Mouse (Mus musculus) adrenal gland, postnatal 4 days (tissue): ENCODE data around the gene Sort1. TPM values are rescaled to one million over a fixed set of nuclear protein-coding genes. Genes with fewer than 3 reads are reported as not detected.
A peak's percentile ranks its signal among the peaks of the same experiment; 100 is the strongest.

Experiments
- DNase-seq, 2 experiments: peaks; one replicate each; pipeline ENCODE4 v3.0.0; 2021 to 2022; ENCODE audit warnings: low spot score in 2 of 2, mixed read lengths in 2 of 2
- total RNA-seq, 2 experiments: library from RNA; stranded (reverse); gene quantifications; 2 replicates each; pipeline ENCODE4 v1.2.3; 2021

The Sort1 gene
- total RNA-seq, 2 experiments from 2014 or later: 31.7 to 32.5 TPM

DNA sequence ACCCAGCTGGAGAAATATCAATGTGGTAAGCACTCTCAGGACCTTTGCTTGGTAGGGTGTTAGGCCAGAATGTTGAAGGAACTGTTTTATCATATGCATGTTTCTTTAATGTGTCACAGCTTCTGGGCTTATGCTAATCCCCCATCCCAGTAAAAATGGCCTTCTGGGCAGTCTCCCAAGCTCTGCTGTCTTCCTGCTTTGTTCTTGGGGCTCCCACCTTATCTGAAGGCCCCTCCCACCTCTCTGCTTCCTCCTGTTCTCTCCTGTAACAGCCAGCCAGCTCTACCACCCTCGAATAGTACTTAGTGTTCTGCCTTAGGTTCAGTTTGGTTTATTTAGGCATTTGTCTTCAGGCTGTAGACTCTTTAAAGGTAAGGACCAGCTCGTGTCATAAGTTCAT, 10.5 kb downstream of the Sort1 start:
- DNase-seq: no peak

DNA sequence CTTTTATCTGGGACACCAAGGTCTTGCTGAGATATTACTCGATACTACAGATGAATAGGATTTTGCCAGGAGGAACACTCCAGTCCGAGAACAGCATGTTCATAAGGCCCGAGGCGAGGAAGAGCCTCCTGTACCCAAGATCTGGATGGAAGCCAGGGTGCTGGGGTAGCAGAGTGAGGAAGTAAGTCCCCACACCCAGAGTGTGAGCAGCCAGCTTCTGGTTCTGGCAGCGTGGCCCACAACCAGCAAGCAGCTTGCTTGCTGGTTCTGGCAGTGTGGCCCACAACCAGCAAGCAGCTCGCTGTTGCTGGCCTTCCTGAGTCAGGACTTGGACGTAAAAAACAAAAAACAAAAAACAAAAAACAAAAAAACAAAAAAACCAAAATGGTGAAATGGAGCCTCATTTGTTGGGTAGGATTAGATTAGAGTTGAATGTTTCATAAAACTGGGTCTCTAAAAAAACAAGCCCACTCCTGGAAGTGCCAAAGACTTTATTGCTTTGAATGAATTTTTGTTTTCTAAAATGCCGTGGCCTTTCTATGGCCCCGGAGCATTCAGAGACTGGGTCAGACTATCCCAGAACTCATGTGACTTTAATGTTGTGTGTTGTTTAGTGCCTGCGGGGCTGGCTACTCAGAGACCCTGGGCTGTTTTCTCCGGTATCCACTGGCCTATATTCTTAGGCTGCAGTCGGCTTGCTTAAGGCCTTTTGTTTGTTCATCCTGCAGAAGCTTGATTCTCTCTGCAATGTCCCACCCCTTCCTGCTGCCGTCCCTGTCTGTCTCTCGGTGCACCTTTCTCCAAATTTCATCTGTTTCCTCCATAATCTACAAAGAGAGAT, 11.7 kb downstream of the Sort1 start:
- no peak for DNase-seq

DNA sequence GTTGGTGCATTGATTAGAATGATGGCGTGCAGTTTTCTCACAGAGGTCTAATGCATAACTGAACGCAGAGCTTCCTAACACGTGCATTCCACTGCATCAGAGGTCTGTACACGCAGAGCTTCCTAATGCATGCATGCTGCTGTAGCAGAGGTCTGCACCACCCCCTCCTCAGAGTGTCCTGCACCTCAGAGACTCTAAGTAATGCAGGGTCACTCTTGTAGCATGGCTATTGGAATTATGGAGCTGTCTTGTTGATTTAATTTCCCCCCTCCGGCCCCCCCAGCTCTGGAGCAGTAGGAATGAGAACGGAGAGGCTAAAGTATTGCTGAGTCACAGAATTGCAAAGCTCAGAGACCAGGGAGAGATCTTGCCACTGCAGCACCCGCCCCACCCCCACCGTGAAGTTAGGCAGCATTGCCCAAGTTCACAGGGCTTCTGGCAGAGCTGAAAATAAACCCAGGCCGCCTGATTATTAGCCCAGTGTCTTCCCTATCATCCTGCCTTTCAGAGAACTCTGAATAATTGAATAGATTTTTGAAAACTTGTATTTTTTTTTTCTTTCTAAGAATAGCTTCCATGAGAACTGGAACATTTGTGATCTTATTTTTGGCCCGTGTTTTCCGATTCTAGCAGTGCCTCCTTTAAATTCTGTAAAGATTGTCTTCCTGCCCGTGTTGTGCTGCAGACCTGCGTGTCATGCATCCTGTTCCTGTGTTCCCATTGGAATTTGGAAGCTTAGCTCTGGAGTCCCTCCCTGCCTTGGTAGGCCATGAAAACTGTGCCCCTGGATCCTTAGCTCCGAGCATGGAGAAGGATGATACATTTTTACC, 12.6 kb downstream of the Sort1 start:
- peak; percentile 18 to 38 for DNase-seq

DNA sequence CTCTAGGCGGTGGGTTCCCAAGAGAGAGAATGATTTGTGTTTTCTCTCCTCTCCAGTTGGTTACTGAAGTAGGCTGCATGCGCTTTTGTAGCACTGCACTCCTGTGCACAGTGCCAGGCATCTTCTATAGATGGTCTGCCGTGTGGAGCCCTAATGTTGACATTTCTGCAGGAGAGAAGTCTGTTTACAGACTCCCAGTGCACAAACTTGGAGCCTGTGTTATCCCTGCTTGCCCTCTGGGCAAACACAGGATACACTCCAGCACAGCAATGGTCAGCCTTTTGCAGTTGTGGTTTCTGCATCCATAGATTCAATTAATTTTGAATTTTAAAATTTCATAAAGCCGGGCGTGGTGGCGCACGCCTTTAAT, 13.2 kb downstream of the Sort1 start:
- no peak for DNase-seq

DNA sequence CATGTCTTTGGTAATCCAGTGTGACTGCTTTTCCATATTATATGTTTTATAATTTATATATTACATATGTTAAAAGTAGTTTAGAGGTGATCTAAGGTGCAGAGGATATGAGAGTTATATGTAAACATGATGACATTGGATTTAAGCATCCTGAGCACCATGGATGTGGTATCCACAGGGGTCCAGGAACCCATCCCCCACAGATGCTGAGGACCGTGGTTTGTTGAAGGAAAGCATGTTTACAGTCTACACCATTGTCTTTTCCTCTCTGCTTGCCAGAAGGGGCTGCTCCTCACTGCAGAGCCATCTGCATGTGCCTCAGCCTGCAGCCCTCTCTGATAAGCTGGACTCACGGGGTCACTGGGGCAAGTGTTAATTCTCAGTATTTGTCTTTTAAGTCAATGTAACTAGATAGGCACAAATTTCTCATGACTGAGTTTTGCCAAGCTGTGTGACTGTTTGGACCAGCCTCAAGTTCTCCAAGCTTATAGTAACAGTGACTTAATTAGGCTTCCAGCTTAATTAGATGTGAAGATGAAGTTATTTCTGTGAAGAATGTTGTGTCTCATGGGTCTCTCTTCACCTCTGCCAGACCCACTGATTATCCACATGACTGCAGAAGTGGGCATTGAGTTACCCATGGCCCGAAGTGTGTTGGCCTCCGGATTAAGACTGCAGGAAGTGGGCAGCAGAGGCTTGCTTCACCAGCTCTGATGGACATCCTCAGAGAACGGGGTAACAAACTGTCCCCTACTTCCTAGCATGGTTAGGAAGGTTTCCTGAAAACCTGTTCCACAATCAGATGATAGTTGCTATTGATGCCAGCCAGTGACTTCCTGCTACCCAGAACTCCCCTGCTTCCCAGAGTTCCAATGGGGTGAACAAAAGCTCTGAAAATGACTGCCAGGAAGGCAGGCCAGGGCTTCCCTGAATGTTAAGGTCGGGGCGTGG, 14.0 kb downstream of the Sort1 start:
- DNase-seq: no peak

DNA sequence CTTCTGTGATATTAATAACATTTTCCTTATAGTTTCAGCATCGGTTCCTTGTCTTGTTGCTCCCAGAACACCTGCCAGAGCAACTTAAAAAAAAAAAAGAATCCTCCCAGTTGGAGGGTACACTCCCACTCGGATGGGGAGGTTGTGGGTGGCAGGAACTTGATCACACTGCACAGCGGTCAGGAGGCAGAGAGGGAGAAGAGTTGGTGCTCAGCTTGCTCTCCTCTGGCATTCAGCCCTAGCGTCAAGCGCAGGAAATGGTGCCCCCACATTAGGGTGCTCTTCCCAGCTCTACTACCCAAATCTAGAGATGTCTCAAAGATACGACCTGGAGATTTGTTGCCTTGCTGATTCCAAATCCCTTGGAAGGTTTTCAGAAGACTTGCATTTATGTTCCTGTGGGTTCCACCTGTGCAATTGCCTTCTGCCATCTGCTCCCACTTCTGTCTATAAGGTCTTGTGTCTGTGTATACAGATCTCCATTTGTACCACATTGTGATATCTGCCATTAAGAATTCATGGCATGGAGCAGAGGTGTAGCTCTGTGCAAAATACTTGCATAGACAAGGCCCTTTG, 16.7 kb downstream of the Sort1 start:
- DNase-seq: no peak

DNA sequence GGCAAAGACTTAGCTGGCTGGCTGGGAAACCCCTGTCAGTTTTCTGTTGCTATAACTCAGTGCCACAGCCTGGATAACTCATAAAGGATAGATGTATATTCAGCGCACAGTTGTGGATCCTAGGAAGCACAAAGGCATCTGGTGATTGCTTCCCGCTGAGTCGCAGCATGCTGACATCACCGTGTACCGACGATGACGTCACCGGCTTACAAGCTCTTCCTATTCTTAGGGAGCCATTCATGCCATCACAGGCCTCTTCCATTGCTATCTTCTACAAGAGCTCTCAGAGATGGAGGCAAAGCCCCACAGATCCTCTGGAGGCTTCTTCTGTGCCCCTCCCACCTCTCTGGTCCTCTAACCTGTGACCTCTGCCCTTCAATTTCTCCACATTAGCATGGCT, 19.8 kb downstream of the Sort1 start:
- no peak for DNase-seq

DNA sequence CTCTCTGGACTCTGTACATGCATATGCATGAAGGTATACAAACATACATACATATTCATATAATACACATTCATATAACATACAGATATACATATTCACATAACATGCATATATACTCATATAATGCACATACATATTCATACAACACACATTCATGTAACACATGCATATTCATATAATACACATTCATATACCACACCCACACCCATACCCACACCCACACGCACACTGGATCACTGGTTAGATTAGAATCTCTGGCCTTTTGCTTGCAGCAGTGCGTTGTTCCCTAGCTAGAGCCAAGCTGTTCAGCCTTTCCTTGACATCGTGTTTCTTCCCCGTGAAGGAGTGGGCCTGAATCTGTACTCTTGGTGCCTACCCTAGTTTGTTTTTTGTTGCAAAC, 20.9 kb downstream of the Sort1 start:
- no peak for DNase-seq

DNA sequence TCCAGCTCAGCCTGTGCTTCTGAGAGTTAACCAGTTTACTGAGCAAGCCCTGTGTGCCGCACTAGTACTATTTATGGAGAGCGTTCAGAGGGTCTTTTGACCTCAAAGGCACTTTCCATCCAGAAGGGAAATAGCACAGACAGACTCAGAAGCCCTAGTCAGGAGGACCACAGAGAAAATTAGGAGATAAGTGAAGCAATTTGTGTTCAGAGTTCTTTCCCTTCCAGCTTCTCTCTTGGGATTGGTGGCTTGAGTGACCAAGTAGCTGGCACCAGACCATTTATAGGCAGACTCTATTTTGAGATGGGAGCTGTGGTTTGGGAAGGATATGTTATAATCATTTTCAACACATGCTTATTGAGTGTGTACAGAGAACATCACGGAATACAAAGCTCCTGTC, 22.5 kb downstream of the Sort1 start:
- DNase-seq: no peak

DNA sequence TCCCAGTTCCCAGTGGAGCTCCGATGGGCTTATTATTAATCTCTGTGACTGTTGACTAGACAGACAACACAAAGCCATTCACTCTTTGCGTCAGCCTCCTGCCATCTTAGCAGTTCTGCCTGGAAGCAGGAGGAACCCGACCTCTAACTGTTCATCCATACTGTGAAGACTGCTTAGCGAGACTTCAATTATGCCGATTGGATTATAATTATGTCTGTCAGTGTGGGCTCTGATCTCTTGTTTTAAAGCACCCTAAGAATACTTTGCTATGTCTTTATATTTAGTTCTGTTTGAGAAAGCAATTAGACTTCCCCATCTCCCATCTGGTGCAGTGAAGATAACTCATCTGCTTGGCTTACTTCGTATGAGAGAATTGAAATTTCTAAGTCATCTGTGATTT, 23.6 kb downstream of the Sort1 start:
- no peak for DNase-seq

DNA sequence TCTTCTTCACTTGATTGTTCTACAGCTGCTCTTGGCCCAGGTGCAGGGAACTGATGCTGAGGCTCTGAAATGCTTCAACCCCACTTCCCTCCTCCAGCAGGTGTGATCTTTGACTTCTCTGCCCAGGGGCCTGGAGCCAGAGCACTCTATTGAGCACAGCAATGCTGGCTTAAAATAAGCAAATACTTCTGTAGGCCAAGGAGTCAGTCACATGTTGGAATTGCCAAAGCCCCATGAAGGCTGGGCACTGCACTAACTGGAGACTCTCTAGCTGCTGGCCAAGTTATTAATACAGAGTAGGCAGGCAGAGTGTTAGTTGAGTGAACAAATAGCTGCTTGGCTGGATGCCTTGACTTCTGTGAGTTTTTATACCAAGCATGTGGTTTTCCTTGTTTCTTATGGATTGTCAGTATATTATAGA, 27.0 kb downstream of the Sort1 start:
- no peak for DNase-seq

DNA sequence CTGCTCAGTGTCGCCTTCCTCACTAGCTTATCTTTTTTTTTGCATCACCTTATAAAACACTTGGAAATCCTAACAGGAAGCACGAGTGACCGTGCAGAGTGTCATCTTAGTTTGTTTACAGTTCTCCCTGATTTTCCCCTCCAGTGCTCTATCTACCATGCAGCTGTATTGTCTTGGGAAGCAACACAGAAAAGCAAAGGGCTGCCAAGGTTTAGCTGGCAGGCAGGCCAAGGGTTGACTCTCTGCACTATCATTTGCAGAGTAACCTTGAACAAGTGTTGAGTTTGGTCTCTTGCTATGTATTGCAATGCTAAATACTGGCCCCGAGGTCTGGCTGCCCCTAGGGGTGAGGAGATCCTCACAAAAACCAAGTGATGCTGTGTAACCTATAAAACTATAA, 27.8 kb downstream of the Sort1 start:
- DNase-seq: no peak

DNA sequence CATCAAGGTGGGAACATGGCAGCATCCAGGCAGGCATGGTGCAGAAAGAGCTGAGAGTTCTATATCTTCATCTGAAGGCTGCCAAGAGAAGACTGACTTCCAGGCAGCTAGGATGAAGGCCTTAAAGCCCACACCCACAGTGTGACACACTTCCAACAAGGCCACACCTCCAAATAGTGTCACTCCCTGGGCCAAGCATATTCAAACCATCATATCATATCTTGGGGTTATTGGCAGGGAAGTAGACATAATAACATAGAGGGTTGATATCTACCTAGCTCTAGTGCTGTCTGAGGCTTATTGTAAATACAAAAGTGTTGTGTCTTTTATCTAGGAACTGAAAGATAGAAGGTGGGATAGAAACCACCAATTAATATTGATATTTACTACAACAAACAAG, 28.5 kb downstream of the Sort1 start:
- no peak for DNase-seq

DNA sequence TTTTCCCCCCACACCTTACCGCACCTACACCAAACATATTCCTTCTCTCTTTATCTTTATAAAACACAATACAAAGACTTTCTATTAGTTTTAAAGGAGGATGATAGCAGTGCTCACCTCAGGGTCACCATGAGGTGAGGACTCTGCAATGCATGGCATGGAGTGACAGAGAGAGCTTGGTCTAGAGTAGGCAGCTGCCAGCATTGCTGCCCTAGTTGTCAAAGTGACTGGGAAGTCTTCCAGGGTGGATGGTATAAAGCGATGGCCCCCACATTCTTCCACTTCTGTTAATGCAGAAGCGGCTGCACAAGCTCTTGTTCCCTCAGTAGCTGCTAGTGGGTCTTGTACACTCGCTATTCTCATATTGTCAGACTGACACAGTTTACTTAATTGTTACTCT, 29.3 kb downstream of the Sort1 start:
- DNase-seq: no peak

DNA sequence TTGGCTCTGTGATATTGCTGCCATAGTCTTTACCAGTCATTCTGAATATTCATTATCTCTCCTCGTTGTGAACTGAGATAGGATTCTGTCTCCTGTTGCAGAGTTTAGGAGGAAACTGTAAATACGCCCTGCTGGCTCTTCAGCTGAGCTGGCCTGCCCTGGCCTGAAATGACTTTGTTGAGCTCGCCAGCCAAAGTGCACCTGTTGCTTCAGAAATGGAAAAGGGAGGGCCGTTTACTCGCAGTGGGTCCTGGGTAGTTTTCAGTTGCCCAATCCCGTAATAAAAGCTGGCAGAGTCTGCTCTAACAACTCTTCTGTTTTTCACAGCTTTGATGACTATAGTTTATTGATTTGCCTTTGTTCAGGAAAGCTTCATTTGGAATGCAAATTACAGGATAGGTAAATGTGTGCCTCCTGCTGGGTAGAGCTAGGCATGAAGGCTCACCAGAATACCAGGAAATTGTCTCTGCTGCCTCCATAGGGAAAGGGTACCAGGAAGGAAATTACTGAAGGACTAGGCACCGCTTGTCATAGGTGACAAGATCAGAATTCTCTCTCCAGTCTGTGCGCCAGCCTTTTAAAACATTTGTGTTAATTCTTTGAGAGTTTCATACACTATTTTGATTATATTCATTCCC, 30.3 kb downstream of the Sort1 start:
- DNase-seq: no peak

DNA sequence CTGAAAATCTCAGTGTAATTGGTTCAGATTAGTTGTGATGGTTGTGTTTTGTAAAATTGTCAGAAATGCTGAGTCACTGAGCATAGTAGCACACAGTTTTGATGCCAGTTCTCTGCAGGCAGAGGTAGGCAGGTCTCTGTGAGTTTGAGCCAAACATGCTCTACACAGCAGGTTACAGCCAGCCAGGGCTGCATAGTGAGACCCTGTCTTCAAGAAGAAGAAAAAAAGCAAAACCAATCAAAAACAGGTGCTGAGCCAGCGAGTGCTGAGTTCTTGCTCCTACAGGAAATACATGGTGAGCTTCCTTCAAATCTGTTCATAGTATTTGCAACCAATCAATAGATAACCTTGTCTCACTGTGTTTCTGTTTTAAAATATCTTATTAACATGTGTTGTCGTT, 34.6 kb downstream of the Sort1 start:
- no peak for DNase-seq

DNA sequence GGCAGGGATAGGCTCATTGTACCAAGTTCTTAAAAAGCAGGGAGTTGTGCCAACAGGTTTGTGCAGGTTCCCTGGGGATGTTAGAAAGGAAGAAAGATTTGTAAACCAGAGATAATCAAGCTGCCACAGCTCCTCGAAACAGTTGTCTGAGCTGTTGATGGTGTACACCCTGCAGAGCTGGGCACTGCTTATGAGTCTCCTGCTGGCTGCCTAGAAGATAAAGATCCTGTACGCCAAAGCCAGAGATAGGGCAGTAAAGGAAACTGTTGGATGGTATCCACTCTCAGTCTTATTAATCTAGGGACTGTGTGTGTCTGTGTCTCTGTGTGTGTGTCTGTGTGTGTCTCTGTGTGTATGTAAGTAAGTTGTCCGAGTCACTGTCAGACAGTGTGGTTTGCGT, 37.8 kb downstream of the Sort1 start:
- no peak for DNase-seq

DNA sequence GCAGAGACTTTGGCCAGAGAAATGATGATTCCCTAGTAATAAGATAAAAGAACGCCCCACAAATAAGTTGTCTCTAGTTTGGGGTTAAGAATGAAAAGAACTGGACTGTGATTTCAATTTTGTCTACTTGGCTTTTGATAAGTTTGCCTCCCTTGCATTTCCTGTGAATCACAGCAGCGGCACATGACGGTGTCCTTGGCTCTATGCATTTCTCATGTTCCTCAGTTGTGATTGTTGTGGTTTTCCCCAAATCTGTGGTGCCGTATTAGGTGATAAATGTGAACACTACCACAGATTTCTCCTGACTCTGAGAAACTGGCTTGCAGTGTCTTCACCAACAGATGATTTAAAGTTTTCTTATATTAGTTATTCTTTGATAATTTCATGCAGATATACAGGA, 38.3 kb downstream of the Sort1 start:
- DNase-seq: no peak

DNA sequence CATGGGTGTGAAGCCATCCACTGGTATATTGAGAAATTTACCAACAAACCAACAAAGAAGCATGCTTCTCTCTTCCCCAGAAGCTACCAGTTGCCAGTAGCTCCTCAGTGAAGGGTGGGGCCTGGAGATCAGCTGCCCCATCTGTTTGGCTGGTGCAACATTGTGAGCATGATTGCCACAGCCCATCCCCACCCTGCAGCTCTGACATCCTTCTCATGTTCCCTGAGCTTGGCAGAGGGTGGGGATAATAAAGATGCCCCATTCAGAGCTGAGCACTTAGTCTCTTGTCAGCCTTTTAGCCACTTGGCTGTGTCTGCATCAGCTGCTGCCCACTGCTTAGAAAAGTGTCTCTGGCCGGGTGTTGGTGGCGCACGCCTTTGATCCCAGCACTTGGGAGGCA, 39.1 kb downstream of the Sort1 start:
- no peak for DNase-seq

DNA sequence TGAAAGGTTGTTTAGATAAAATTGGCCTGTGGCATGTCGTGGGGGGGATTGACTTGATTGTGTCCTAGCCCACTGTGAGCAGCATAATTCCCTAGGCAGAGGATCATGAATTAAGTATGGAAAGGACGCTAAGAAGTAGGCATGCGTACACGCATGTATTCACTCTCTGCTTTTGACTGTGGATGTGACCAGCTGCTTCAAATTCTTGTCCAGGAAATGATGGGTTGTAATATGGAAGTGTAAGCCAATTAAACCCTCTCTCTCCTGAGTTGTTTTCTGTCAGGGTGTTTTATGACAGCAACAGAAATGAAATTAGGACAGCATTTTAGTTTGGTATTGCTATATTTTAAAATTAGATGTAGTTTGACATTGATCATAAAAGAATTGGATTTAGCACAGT, 41.0 kb downstream of the Sort1 start:
- no peak for DNase-seq

DNA sequence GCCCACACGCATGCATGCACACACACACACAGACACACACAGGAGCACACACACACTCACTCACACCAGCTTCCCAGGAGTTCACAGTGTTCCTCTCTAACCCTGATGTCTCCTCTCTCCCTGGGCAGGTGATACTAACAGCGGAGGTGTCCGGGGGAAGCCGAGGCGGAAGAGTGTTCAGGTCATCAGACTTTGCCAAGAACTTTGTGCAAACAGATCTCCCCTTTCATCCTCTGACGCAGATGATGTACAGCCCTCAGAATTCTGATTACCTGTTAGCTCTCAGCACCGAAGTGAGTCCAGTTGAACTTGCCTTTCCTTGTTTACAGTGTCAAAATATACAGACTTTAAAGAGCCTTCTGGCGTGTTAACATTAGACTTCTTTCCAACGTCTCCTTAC, 41.6 kb downstream of the Sort1 start:
- no peak for DNase-seq
